Mouse (Mus musculus) neural tube, embryonic 15.5 days (tissue): ENCODE results near the gene Bst1. TPM values are rescaled to one million over a fixed set of nuclear protein-coding genes. Genes with fewer than 3 reads are reported as not detected.

ENCODE experiments used
- ATAC-seq: fragments of 200-750 bp; cut with Nextera tagmentation; 2 replicates; pipeline ENCODE4 v1.8.0; 2017; ENCODE audit warnings: mild to moderate bottlenecking, moderate TSS enrichment, moderate library complexity; ENCODE audit not compliant: low FRiP score
- H3K27ac ChIP-seq: fragments of 300-500 bp; sonication (generic); replicated peaks from 2 replicates; pipeline ENCODE4 v1.5.1; 2015; ENCODE audit warnings: mild to moderate bottlenecking, inconsistent platforms
- H3K27me3 ChIP-seq: fragments of 300-500 bp; sonication (generic); replicated peaks from 2 replicates; pipeline ENCODE4 v1.6.1; 2015; ENCODE audit warnings: inconsistent platforms
- H3K36me3 ChIP-seq: fragments of 300-500 bp; sonication (generic); 2 replicates; pipeline ENCODE4 v1.6.1; 2015; ENCODE audit warnings: inconsistent platforms
- H3K4me1 ChIP-seq: fragments of 300-500 bp; sonication (generic); 2 replicates; pipeline ENCODE4 v1.6.1; 2015; ENCODE audit warnings: inconsistent platforms
- H3K4me2 ChIP-seq: fragments of 300-500 bp; sonication (generic); 2 replicates; pipeline ENCODE4 v1.6.1; 2015; ENCODE audit warnings: inconsistent platforms, mild to moderate bottlenecking, moderate library complexity
- H3K4me3 ChIP-seq: fragments of 300-500 bp; sonication (generic); replicated peaks from 2 replicates; pipeline ENCODE4 v1.5.1; 2015; ENCODE audit warnings: mild to moderate bottlenecking, inconsistent platforms
- H3K9ac ChIP-seq: fragments of 300-500 bp; sonication (generic); replicated peaks from 2 replicates; pipeline ENCODE4 v1.6.1; 2015; ENCODE audit warnings: mild to moderate bottlenecking, inconsistent platforms
- H3K9me3 ChIP-seq: fragments of 300-500 bp; sonication (generic); replicated peaks from 2 replicates; pipeline ENCODE4 v1.6.1; 2016; ENCODE audit warnings: inconsistent platforms
- WGBS: fragments of 180-500 bp; shearing (Covaris S2); methylation state at CpG from one replicate; pipeline ENCODE4 v1.1.7; 2015; ENCODE audit warnings: mixed read lengths; 5-methylcytosine and 5-hydroxymethylcytosine counted together
- polyA plus RNA-seq: library from polyadenylated mRNA; unstranded; fragments of >200 nt; fragmentation: Nextera tagmentation; extraction: Ambion mirVana; gene quantifications from 2 replicates; pipeline ENCODE4 v1.2.1, GENCODE M21; 2015

Bst1 gene
- 0.55 and 4.5 TPM in 2 replicates for polyA plus RNA-seq

- Histone ChIP-seq H3K4me3 (no peak within 1 kb of the TSS), H3K9ac (no peak within 1 kb of the TSS), H3K27ac (no peak within 1 kb of the TSS), H3K4me2 (no peak within 1 kb of the TSS), H3K9me3 (no peaks in the 10 kb centered on the region), H3K27me3 (no peaks in the 10 kb centered on the region), H3K4me1 (no peaks in the 10 kb centered on the region), H3K36me3 (no peaks in the 10 kb centered on the region)
- ATAC-seq: no peak
- 57% methylated on average over 12 of the region's 12 CpGs for WGBS
Observed at GRCm38 (mm10) chr5:43818695-43819094, at the start of gene Bst1. Bst1 (plus strand) TSS chr5:43818885.

DNA sequence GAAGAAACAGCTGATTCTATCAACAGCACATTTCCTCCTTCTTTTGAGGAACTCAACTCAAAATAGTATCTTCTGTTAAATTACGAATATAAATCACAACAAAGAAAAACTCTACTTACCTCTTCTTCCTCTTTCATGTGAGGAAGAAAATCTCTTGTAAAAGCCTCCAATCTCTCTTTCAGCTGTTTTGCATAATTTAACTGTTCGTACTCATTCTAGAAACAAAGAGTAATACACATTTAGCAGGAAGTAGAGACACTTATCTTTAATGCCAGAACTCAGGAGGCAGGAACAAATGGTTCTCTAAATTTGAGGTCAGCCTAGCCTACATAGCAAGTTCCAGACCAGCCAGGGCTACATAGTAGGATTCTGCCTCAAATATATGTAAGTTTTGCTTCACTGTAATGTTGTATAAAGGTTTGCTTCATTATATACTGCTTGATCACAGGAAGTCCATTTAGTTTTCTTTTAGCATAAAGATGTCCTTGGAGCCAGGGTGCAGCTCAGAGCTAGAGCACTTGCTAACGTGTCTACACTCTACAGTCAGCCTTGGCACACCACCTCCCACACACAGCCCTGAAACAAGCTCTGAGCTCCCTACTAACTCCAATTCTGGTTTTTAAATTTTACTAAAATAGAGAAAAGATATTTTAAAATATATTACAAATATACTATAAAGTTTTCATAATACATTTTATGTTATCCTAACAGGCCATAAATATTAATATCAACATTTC, 47.9 kb upstream of the Bst1 start:
- 94% methylated on average over 3 of the region's 3 CpGs for WGBS
- H3K36me3 ChIP-seq: peaks cover 20% of the 10 kb centered on the region
- no peak for ATAC-seq
- no peaks in the 10 kb centered on the region for H3K4me1 ChIP-seq
- H3K4me2 ChIP-seq: no peak overlapping the region
- H3K27ac ChIP-seq: no peak overlapping the region
- H3K27me3 ChIP-seq: no peaks in the 10 kb centered on the region
- no peak overlapping the region for H3K4me3 ChIP-seq
- H3K9ac ChIP-seq: no peak overlapping the region
- no peaks in the 10 kb centered on the region for H3K9me3 ChIP-seq

DNA sequence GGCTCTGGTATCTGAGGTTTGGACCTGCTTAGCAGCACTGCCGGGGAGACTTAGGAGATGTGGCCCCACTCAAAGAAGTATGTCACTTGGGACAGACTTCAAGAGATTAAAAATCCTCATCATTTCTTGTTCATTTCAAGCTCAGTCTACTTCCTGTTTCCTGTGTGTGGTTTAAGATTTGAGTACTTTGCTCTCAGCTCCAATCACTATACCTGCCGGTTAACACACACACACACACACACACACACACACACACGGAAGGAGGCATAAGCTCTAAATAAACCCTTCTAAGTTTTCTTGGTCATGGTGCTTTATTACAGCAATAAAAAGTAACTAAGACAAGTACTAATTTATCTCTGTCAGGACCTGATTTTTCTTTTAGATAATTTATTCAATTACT, 47.1 kb upstream of the Bst1 start:
- no peaks in the 10 kb centered on the region for H3K27me3 ChIP-seq
- H3K9me3 ChIP-seq: no peaks in the 10 kb centered on the region
- 83% methylated on average over 3 of the region's 3 CpGs for WGBS
- H3K9ac ChIP-seq: no peak overlapping the region
- ATAC-seq: no peak
- no peak overlapping the region for H3K27ac ChIP-seq
- H3K4me1 ChIP-seq: no peaks in the 10 kb centered on the region
- H3K36me3 ChIP-seq: peaks cover 20% of the 10 kb centered on the region
- H3K4me3 ChIP-seq: no peak overlapping the region
- no peak overlapping the region for H3K4me2 ChIP-seq

GRCm38 (mm10) chr5:43776407-43776806, 42.3 kb upstream of the Bst1 start:
- H3K9ac ChIP-seq: no peak overlapping the region
- no peak for ATAC-seq
- H3K4me3 ChIP-seq: no peak overlapping the region
- no peaks in the 10 kb centered on the region for H3K36me3 ChIP-seq
- H3K27ac ChIP-seq: no peak overlapping the region
- no peaks in the 10 kb centered on the region for H3K9me3 ChIP-seq
- H3K4me2 ChIP-seq: no peak overlapping the region
- H3K4me1 ChIP-seq: peaks cover 17% of the 10 kb centered on the region
- H3K27me3 ChIP-seq: no peaks in the 10 kb centered on the region

GRCm38 (mm10) chr5:43776993-43777392, 41.7 kb upstream of the Bst1 start:
- Histone ChIP-seq H3K36me3 (no peaks in the 10 kb centered on the region), H3K27ac (no peak overlapping the region), H3K4me3 (no peak overlapping the region), H3K9ac (no peak overlapping the region), H3K27me3 (no peaks in the 10 kb centered on the region), H3K4me2 (no peak overlapping the region), H3K9me3 (no peaks in the 10 kb centered on the region), H3K4me1 (peaks cover 17% of the 10 kb centered on the region)
- ATAC-seq: no peak
- WGBS: 30% methylated on average over 1 of the region's 1 CpGs

DNA sequence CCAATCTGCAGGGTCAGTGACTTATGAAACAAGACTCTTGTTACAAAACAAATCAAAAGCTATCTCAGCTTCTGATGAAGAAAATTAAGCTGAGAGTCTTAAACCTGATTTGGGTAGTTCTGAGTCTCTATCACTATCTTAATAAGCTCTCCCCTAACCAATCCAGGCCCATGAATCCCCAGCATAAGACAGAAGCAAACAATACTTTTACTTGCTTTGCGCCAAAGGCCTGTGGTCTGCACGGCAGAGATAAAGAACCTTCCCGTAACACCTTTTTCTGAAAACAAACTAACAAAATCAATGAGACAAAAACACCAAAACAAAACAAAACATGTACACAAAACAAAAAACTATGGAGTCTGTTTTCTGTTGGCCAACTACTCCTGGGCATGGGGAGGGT, 40.1 kb upstream of the Bst1 start:
- no peak overlapping the region for H3K27ac ChIP-seq
- H3K4me1 ChIP-seq: peaks cover 22% of the 10 kb centered on the region
- no peak overlapping the region for H3K4me2 ChIP-seq
- H3K9me3 ChIP-seq: no peaks in the 10 kb centered on the region
- no peak overlapping the region for H3K4me3 ChIP-seq
- H3K27me3 ChIP-seq: no peaks in the 10 kb centered on the region
- WGBS: 94% methylated on average over 3 of the region's 3 CpGs
- H3K36me3 ChIP-seq: no peaks in the 10 kb centered on the region
- H3K9ac ChIP-seq: no peak overlapping the region
- ATAC-seq: no peak

GRCm38 (mm10) chr5:43781423-43781976, 37.2 kb upstream of the Bst1 start:
- under 1% methylated on average over 53 of the region's 61 CpGs for WGBS

GRCm38 (mm10) chr5:43781977-43782930, 36.4 kb upstream of the Bst1 start:
- Histone ChIP-seq H3K4me2 (peak overlapping the region; percentile 83), H3K4me1 (peaks cover 19% of the 10 kb centered on the region), H3K27ac (peak overlapping the region; percentile 99), H3K4me3 (peak overlapping the region; percentile 87), H3K9ac (peak overlapping the region; percentile 95), H3K36me3 (no peaks in the 10 kb centered on the region), H3K9me3 (no peaks in the 10 kb centered on the region), H3K27me3 (no peaks in the 10 kb centered on the region)
- WGBS: 3% methylated on average over 54 of the region's 82 CpGs
- peak; percentile 95 for ATAC-seq

More at GRCm38 (mm10) chr5:43781423-43781976, 37.2 kb upstream of the Bst1 start:
- H3K4me3 ChIP-seq: peak overlapping the region; percentile 87
- ATAC-seq: peak; percentile 62
- H3K9me3 ChIP-seq: no peaks in the 10 kb centered on the region
- peaks cover 22% of the 10 kb centered on the region for H3K4me1 ChIP-seq
- H3K9ac ChIP-seq: peak overlapping the region; percentile 90
- H3K4me2 ChIP-seq: peak overlapping the region; percentile 83
- no peaks in the 10 kb centered on the region for H3K27me3 ChIP-seq
- peak overlapping the region; percentile 99 for H3K27ac ChIP-seq
- H3K36me3 ChIP-seq: no peaks in the 10 kb centered on the region

DNA sequence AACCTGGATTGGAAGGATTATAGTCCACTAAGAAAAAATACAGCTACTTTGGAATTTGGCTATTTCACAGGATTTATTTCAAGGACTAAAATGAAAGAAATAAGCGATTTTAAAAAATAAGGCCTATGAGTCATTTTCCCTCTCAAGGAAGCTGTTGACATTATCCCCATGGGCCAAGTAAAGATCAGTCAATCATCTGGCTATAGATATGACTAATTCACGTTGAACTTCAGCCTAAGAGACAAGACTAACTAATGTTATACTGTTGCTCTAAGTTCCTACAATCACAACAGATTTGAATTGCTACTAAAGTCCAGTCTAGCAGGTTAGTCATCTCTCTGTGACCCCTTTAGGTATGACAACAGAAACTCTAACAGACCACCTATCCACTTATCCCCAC, 34.7 kb upstream of the Bst1 start:
- no peaks in the 10 kb centered on the region for H3K27me3 ChIP-seq
- H3K4me1 ChIP-seq: peaks cover 19% of the 10 kb centered on the region
- no peaks in the 10 kb centered on the region for H3K36me3 ChIP-seq
- H3K9ac ChIP-seq: no peak overlapping the region
- WGBS: 87% methylated on average over 2 of the region's 2 CpGs
- H3K4me3 ChIP-seq: no peak overlapping the region
- no peak overlapping the region for H3K4me2 ChIP-seq
- H3K9me3 ChIP-seq: no peaks in the 10 kb centered on the region
- no peak overlapping the region for H3K27ac ChIP-seq
- ATAC-seq: no peak

DNA sequence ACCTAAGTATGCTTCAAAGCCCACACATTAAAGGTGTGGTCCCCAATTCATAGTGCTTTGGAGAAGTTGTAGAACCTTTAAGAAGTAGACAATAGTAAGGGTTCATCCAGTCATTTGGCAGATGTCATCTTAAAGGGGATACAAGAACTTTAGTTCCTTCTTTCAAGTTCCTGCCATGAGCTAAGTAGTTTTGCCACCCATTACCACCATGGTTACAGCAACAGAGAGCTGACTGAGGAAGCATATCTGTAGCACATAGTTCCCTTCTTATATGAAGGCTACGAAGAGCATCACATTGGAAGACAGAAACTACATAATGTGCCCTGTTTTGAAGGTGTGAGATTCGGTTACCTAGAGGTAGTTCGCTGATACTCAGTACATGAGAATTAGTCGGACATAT, 32.1 kb upstream of the Bst1 start:
- peaks cover 5% of the 10 kb centered on the region for H3K4me1 ChIP-seq
- no peaks in the 10 kb centered on the region for H3K9me3 ChIP-seq
- H3K4me3 ChIP-seq: no peak overlapping the region
- no peak overlapping the region for H3K4me2 ChIP-seq
- no peak for ATAC-seq
- WGBS: 92% methylated on average over 4 of the region's 4 CpGs
- H3K27ac ChIP-seq: no peak overlapping the region
- no peak overlapping the region for H3K9ac ChIP-seq
- no peaks in the 10 kb centered on the region for H3K27me3 ChIP-seq
- no peaks in the 10 kb centered on the region for H3K36me3 ChIP-seq

GRCm38 (mm10) chr5:43787976-43788752, 30.5 kb upstream of the Bst1 start:
- ATAC-seq: no peak
- Histone ChIP-seq H3K27me3 (no peaks in the 10 kb centered on the region), H3K9me3 (no peaks in the 10 kb centered on the region), H3K4me2 (no peak overlapping the region), H3K36me3 (no peaks in the 10 kb centered on the region), H3K4me3 (no peak overlapping the region), H3K4me1 (no peaks in the 10 kb centered on the region), H3K9ac (no peak overlapping the region), H3K27ac (no peak overlapping the region)
- 84% methylated on average over 9 of the region's 9 CpGs for WGBS
